Mouse (Mus musculus) heart, adult 2 months (tissue): ENCODE results near the gene Hoxd12. TPM values are rescaled to one million over a fixed set of nuclear protein-coding genes. Genes with fewer than 3 reads are reported as not detected.

Experiments used
- DNase-seq, 2 experiments: peaks; one replicate each; pipeline ENCODE4 v3.0.0; 2021
- H3K27ac ChIP-seq: fragments of 200-600 bp; 2 replicates; pipeline ENCODE4 v1.8.1; 2022
- H3K27me3 ChIP-seq: fragments of 200-500 bp; 2 replicates; pipeline ENCODE4 v1.6.1; 2012; ENCODE audit warnings: mild to moderate bottlenecking, low read length, inconsistent platforms, mixed read lengths; ENCODE audit not compliant: control insufficient read depth, insufficient read depth
- H3K36me3 ChIP-seq: fragments of 200-500 bp; 2 replicates; pipeline ENCODE4 v1.6.1; 2012; ENCODE audit warnings: low read length, inconsistent platforms; ENCODE audit not compliant: control insufficient read depth, insufficient read depth
- H3K4me1 ChIP-seq: fragments of 200-500 bp; 2 replicates; pipeline ENCODE4 v1.6.1; 2011; ENCODE audit warnings: low read length; ENCODE audit not compliant: control insufficient read depth, insufficient read depth
- H3K4me3 ChIP-seq: fragments of 200-600 bp; 2 replicates; pipeline ENCODE4 v1.8.1; 2022
- H3K79me2 ChIP-seq: fragments of 200-500 bp; replicated peaks from 2 replicates; pipeline ENCODE4 v1.6.1; 2012; ENCODE audit warnings: mild to moderate bottlenecking, inconsistent platforms, low read length, moderate library complexity, mixed read lengths; ENCODE audit not compliant: control insufficient read depth, insufficient read depth
- H3K9ac ChIP-seq: fragments of 200-500 bp; 2 replicates; pipeline ENCODE4 v1.6.1; 2012; ENCODE audit warnings: low read depth, mild to moderate bottlenecking, control low read depth, inconsistent platforms, low read length, mixed read lengths
- CTCF ChIP-seq: fragments of 200-600 bp; IDR thresholded peaks from 2 replicates; pipeline ENCODE4 v1.8.1; 2022; ENCODE audit warnings: antibody characterized with exemption, mild to moderate bottlenecking, moderate library complexity
- EP300 ChIP-seq: fragments of 200-500 bp; IDR thresholded peaks from 2 replicates; pipeline ENCODE4 v1.6.1; 2011; ENCODE audit warnings: low read depth, low read length, control low read depth; ENCODE audit not compliant: insufficient read depth
- POLR2A ChIP-seq: fragments of 200-500 bp; IDR thresholded peaks from 2 replicates; pipeline ENCODE4 v1.6.1; 2011; ENCODE audit warnings: mild to moderate bottlenecking, low read depth, low read length, control low read depth; ENCODE audit not compliant: insufficient read depth
- WGBS: fragments of 180-500 bp; shearing (Covaris S2); methylation state at CpG from one replicate; pipeline ENCODE4 v1.1.7; 2018; 5-methylcytosine and 5-hydroxymethylcytosine counted together
- intact Hi-C: fragments of 180-260 bp; cut with DNase I; formaldehyde crosslinking; loops from one replicate; pipeline ENCODE4 v1.15.1; 2025
- polyA plus RNA-seq: library from polyadenylated mRNA; depleted of rRNA; stranded (reverse); fragments of >200 nt; gene quantifications from 2 replicates; pipeline ENCODE4 v1.2.3, GENCODE M21; 2012
- total RNA-seq, 2 experiments: library from RNA; stranded (reverse); gene quantifications; 2 replicates each; pipeline ENCODE4 v1.2.3; 2021

The Hoxd12 gene
- total and polyA plus RNA-seq, 3 experiments = not detected

DNA sequence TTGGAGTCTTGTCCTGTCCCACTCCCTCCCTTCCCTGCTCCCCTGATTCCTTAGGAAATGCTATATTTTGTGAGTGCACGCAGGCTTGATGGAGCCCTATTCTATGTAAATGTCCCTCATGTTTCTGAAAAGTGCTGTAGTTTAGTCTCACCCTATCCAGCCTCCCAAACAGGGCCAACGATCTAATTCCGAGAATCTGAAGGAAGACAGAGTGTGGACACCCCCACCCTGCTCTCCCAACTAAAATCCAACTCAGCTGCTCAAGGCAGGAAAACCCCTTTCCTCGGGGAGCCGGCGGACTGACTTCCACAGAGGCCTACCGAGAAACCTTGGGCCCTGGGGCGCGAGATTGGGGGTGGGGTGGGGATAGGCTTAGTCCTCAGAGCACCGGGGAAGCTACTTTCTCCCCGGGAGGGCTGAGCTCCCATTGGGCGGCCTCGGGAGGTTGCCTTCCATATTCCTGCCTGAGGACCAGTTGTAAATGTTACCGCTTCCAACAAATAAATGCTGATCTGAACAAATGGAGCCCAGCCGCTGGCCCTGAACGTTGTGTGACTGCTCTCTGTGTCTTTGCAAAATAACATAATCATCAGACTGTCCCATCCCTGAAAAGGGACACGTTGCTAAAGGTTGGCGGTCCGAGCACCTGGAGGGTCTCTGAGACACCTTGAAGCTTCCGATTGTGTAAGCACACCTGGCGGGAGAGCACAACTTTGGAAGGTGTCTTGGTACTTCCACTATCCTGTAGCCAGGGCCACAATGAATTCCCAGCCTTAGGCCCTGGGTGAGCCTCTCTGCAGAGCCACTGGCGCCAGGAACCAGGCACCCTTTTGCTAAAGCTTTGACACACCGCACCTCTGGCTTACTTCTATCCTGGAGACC is 25.1 kb downstream of the Hoxd12 start:
- no peak overlapping the region for H3K4me3 ChIP-seq
- peaks cover 42% of the 10 kb centered on the region for H3K27me3 ChIP-seq
- no peaks in the 10 kb centered on the region for H3K4me1 ChIP-seq
- no peak for TF ChIP-seq EP300
- no peak for TF ChIP-seq CTCF
- no peak for TF ChIP-seq POLR2A
- no peaks in the 10 kb centered on the region for H3K36me3 ChIP-seq
- H3K9ac ChIP-seq = no peak overlapping the region
- peak in 1 of 2 experiments; percentile 22 for DNase-seq
- H3K27ac ChIP-seq = no peak overlapping the region
- intact Hi-C loops = loop anchor here (5.0 to 10.0 kb wide), 3 partner anchors 262 to 1425 kb away; partner anchors contain the start of gene Sp9
- H3K79me2 ChIP-seq = no peaks in the 10 kb centered on the region
- WGBS = 17% methylated on average over 23 of the region's 23 CpGs

DNA sequence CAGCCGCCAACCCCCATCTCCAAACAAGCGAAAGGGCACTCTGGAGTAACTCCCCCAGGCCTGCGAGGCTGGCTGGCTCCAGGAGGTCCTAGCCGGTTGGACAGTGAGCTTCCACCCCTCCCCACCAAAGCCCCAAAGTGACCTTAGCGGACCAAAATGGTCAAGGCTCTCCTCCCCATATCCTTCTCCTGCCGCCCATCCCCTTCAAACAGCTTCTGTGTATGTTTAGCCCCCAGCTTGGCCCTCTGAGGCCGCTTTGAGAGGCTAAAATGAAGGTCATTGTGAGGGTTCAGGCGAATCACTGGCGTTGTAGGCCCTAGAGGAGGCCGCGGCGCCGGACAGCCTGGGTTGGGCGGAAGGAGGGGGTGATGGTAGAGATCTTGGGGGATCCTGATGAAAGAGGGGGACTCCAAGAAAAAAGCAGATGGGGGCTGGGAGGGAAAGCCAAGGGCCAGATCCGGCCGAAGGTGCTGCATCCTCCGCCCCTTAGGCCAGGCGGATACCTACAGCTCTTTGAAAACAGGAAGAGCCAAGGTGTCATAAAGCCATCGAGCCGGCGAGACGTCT is 25.8 kb downstream of the Hoxd12 start:
- no peaks in the 10 kb centered on the region for H3K36me3 ChIP-seq
- no peak overlapping the region for H3K4me3 ChIP-seq
- no peak overlapping the region for H3K9ac ChIP-seq
- no peaks in the 10 kb centered on the region for H3K79me2 ChIP-seq
- WGBS = 12% methylated on average over 22 of the region's 22 CpGs
- no peak for TF ChIP-seq CTCF
- no peak for TF ChIP-seq POLR2A
- TF ChIP-seq EP300 = no peak
- H3K27me3 ChIP-seq = peaks cover 47% of the 10 kb centered on the region
- H3K4me1 ChIP-seq = no peaks in the 10 kb centered on the region
- no peak overlapping the region for H3K27ac ChIP-seq
- intact Hi-C loops = loop anchor here (5.0 kb wide), 2 partner anchors 262 to 612 kb away; no protein-coding TSS in a partner anchor
- no peak for DNase-seq

DNA sequence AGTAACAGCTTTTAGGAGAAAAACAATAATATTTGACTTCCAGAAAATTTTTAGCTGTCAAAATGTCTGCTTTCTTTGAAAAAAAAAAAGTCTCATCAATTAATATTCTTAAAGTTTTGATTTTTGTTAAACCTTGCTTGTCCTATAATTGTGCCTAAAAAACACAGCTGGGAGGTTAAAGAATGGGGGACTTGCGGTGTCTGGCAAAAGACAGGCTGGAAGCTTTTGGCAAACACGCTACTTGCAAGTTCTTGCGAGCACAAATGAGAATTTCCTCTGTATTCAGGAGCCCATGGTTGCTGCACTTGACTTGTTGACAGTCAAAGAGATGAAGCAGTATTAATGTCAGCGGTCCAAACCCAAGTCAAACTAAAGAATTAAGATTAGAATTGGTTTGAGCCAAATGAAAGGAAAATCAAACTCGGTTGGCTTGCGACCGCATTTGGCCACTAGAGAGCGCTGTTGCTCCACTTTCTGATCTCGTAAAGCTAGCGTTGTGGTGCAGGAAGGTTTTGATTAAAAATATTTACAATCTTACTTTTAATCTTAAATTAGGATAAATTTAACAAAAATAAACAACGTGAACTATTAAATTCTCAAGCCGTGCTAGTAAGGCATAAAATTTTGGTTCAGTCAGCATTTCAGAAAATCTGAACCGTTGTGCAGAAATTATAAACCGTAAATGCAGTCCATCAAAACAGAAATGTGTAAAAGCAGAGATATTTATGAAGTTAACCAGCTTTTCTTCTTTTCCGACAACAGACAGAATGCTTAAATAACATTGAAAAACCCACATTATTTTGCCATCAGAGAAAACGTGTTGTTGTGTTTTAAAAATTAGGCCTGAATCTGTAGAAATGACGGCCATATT is 27.4 kb downstream of the Hoxd12 start:
- 18% methylated on average over 17 of the region's 17 CpGs for WGBS
- DNase-seq = peak; percentile 57 to 84

DNA sequence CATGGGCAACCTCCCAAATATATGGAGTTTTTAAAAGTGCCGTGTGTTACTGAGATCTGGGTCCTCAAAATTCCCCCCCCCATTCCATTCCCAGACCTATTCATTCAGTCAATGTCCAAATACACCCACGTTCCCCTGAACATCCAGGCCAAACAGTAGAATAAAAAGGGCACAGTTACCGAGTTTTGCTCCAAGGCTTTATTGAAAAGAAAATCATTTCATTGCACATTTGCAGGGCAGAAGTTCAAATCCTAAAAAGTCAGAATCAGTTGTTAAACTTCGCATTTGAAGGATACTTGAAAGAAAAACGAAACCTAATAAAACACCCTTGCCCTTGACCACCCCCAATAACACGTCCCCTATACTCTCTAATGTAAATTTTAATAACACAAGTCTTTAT is 28.0 kb downstream of the Hoxd12 start:
- peaks cover 41% of the 10 kb centered on the region for H3K27me3 ChIP-seq
- WGBS = 38% methylated on average over 6 of the region's 6 CpGs
- intact Hi-C loops = loop anchor here (1.0 to 5.0 kb wide), 6 partner anchors 259 to 886 kb away; no protein-coding TSS in a partner anchor

More for the DNA sequence above, 27.4 kb downstream of the Hoxd12 start:
- Histone ChIP-seq H3K79me2 (no peaks in the 10 kb centered on the region), H3K27me3 (peaks cover 42% of the 10 kb centered on the region), H3K4me1 (no peaks in the 10 kb centered on the region), H3K36me3 (no peaks in the 10 kb centered on the region), H3K9ac (no peak overlapping the region), H3K27ac (no peak overlapping the region), H3K4me3 (no peak overlapping the region)
- intact Hi-C loops = loop anchor here (1.0 to 5.0 kb wide), 6 partner anchors 260 to 887 kb away; no protein-coding TSS in a partner anchor
- TF ChIP-seq EP300 (peak; percentile 62; the same call in 1 of the 2 replicates), CTCF (peak; percentile 99), POLR2A (no peak)

DNA sequence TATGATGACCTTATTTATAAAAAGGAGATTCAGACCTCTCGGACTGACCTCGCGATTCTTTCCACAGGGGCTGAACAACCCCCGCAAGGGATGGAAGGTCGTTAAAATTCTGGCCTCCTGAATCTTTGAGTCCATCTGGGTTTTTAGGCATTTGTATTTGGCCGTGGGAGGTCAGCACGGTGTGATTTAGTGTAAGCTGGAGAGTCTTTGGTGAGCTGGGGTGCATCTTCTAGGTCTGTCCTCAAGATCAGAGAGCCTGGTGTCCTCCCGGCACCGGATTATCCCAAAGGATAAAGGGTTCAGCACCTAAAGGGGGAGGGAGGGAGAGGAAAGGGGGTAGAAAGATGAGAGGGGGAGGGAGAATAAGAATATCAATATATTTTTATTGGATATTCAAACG is 28.5 kb downstream of the Hoxd12 start:
- H3K4me3 ChIP-seq = no peak overlapping the region
- H3K27me3 ChIP-seq = peaks cover 36% of the 10 kb centered on the region
- no peaks in the 10 kb centered on the region for H3K79me2 ChIP-seq
- H3K36me3 ChIP-seq = no peaks in the 10 kb centered on the region
- DNase-seq = no peak
- no peaks in the 10 kb centered on the region for H3K4me1 ChIP-seq
- no peak overlapping the region for H3K27ac ChIP-seq
- no peak for TF ChIP-seq POLR2A
- no peak for TF ChIP-seq CTCF
- no peak for TF ChIP-seq EP300
- H3K9ac ChIP-seq = no peak overlapping the region
- 21% methylated on average over 10 of the region's 10 CpGs for WGBS
- intact Hi-C loops = loop anchor here (2.0 to 5.0 kb wide), 4 partner anchors 259 to 885 kb away; no protein-coding TSS in a partner anchor

More for the DNA sequence above, 28.0 kb downstream of the Hoxd12 start:
- TF ChIP-seq CTCF (no peak), POLR2A (no peak), EP300 (no peak)
- Histone ChIP-seq H3K79me2 (no peaks in the 10 kb centered on the region), H3K9ac (no peak overlapping the region), H3K36me3 (no peaks in the 10 kb centered on the region), H3K27ac (no peak overlapping the region), H3K4me3 (no peak overlapping the region), H3K4me1 (no peaks in the 10 kb centered on the region)
- DNase-seq = no peak
